Mouse (Mus musculus) ovary, adult 18-20 months (tissue): ENCODE measurements at regions not wholly inside any gene's neighbourhood (a gene's known extent, or its start where the extent isn't known, plus 50 kb on each side); places are given as distances from the start of the nearest gene placed in this dataset.

ENCODE experiments used
- DNase-seq: peaks from one replicate; pipeline ENCODE4 v3.0.0; 2022; ENCODE audit warnings: low spot score, mixed read lengths

- no peak for DNase-seq
These were observed 65.6 kb downstream of the Thap12 start for GRCm38 (mm10) chr7:98768460-98768859.

- no peak for DNase-seq
These were observed 65.7 kb upstream of the Wnt11 start for GRCm38 (mm10) chr7:98769111-98769734.

- DNase-seq: no peak
These were observed 64.5 kb upstream of the Wnt11 start for GRCm38 (mm10) chr7:98770257-98770890.

GRCm38 (mm10) chr7:98771134-98771775 lies 63.7 kb upstream of the Wnt11 start:
- no peak for DNase-seq

GRCm38 (mm10) chr7:98774597-98774996 lies 60.3 kb upstream of the Wnt11 start:
- DNase-seq: no peak

GRCm38 (mm10) chr7:98775031-98775430 lies 59.9 kb upstream of the Wnt11 start:
- DNase-seq: no peak

GRCm38 (mm10) chr7:98777304-98777849 lies 57.5 kb upstream of the Wnt11 start:
- no peak for DNase-seq

- peak; percentile 20 for DNase-seq
These were observed 56.0 kb upstream of the Wnt11 start for GRCm38 (mm10) chr7:98778929-98779328.

- no peak for DNase-seq
These were observed 51.4 kb upstream of the Wnt11 start for GRCm38 (mm10) chr7:98783521-98783920.

GRCm38 (mm10) chr7:98783954-98784353 lies 51.0 kb upstream of the Wnt11 start:
- peak; percentile 27 for DNase-seq

- DNase-seq: no peak
These were observed 50.5 kb upstream of the Wnt11 start for GRCm38 (mm10) chr7:98784369-98784931.
